Mouse (Mus musculus): ENCODE data around the gene Neurl1a. TPM values are rescaled to one million over a fixed set of nuclear protein-coding genes. Genes with fewer than 3 reads are reported as not detected.
A peak's percentile ranks its signal among the peaks of the same experiment; 100 is the strongest.

Gene Neurl1a
- polyA plus RNA-seq, 1 experiment from 2014 or later: 5.0 TPM

- no peaks in the 10 kb centered on the region for H3K4me1 ChIP-seq (ENCODE audit: control insufficient read depth, insufficient read depth, low read length)
- H3K9me3 ChIP-seq (ENCODE audit: control insufficient read depth, low read length): no peaks in the 10 kb centered on the region
- ATAC-seq (ENCODE audit: insufficient read depth, low FRiP score, low TSS enrichment): no peak
- H3K27me3 ChIP-seq (ENCODE audit: control insufficient read depth, insufficient read depth, low read length): no peaks in the 10 kb centered on the region
- no peak overlapping the region for H3K4me2 ChIP-seq (ENCODE audit: low read depth)
- H3K27ac ChIP-seq (ENCODE audit: low read depth, low read length): no peak overlapping the region
- no peaks in the 10 kb centered on the region for H3K36me3 ChIP-seq (ENCODE audit: control insufficient read depth, insufficient read depth, low read length)
- WGBS: 97% methylated on average over 5 of the region's 5 CpGs
- DNase-seq (ENCODE audit: low spot score): no peak
- no peak overlapping the region for H3K4me3 ChIP-seq (ENCODE audit: low read depth, low read length)
- no peak overlapping the region for H3K9ac ChIP-seq (ENCODE audit: low read length)
Measured at GRCm38 (mm10) chr19:47192158-47192557, 13.5 kb downstream of the Neurl1a start.

GRCm38 (mm10) chr19:47198671-47199350, 20.2 kb downstream of the Neurl1a start:
- H3K9me3 ChIP-seq (ENCODE audit: control insufficient read depth, low read length): no peaks in the 10 kb centered on the region
- no peak overlapping the region for H3K27ac ChIP-seq (ENCODE audit: low read depth, low read length)
- DNase-seq (ENCODE audit: low spot score): no peak
- H3K4me1 ChIP-seq (ENCODE audit: control insufficient read depth, insufficient read depth, low read length): no peaks in the 10 kb centered on the region
- no peak overlapping the region for H3K4me2 ChIP-seq (ENCODE audit: low read depth)
- no peak overlapping the region for H3K4me3 ChIP-seq (ENCODE audit: low read depth, low read length)
- H3K9ac ChIP-seq (ENCODE audit: low read length): no peak overlapping the region
- 83% methylated on average over 13 of the region's 13 CpGs for WGBS
- H3K27me3 ChIP-seq (ENCODE audit: control insufficient read depth, insufficient read depth, low read length): no peaks in the 10 kb centered on the region
- H3K36me3 ChIP-seq (ENCODE audit: control insufficient read depth, insufficient read depth, low read length): no peaks in the 10 kb centered on the region
- no peak for ATAC-seq (ENCODE audit: insufficient read depth, low FRiP score, low TSS enrichment)

DNA sequence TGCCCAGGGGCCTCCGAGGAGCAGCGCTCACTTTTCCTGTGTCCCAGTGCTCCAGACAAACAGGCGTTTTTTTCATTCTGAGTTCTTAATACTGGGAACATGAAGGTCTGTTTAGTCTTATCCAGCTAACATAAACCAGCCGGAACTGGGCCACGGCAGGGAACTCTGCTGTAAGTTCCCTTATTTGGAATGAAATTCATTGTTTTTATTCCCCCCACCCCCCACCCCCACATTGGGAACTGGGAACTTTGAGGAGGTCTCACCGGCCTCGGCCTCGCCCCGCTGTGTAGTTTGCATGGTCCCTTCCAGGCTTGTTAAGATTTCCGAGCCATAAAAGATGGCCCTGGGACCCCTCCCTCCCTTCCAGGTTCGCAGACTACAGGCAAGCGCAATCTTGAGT, 23.4 kb downstream of the Neurl1a start:
- DNase-seq (ENCODE audit: low spot score) (no peak), ATAC-seq (ENCODE audit: insufficient read depth, low FRiP score, low TSS enrichment) (no peak)
- Histone ChIP-seq H3K36me3 (ENCODE audit: control insufficient read depth, insufficient read depth, low read length) (no peaks in the 10 kb centered on the region), H3K4me1 (ENCODE audit: control insufficient read depth, insufficient read depth, low read length) (no peaks in the 10 kb centered on the region), H3K27ac (ENCODE audit: low read depth, low read length) (no peak overlapping the region), H3K4me2 (ENCODE audit: low read depth) (no peak overlapping the region), H3K9me3 (ENCODE audit: control insufficient read depth, low read length) (no peaks in the 10 kb centered on the region), H3K9ac (ENCODE audit: low read length) (no peak overlapping the region), H3K27me3 (ENCODE audit: control insufficient read depth, insufficient read depth, low read length) (no peaks in the 10 kb centered on the region), H3K4me3 (ENCODE audit: low read depth, low read length) (no peak overlapping the region)
- 54% methylated on average over 12 of the region's 12 CpGs for WGBS

DNA sequence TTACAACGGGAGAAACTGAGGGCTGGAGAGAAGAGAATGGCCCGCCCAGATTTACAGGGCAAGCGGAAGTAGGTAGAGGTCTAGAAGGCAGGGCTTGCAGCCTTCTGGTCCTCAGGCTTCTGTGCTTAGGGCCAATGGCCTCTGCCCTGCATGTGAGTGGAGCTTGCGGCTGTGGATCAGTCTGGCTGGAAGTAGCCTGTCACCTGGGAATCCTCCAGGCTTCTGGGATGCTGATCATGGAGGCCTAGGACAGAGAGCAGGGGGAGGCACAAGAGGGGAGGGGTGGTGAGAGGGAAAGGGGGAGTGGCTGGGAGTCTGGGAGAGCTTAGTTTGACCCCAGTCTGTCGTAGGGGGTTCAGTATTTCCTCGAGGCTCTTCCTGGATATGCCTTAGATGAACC, 23.8 kb downstream of the Neurl1a start:
- WGBS: 62% methylated on average over 6 of the region's 6 CpGs

GRCm38 (mm10) chr19:47203042-47203441, 24.4 kb downstream of the Neurl1a start:
- ATAC-seq (ENCODE audit: insufficient read depth, low FRiP score, low TSS enrichment): no peak
- H3K4me2 ChIP-seq (ENCODE audit: low read depth): no peak overlapping the region
- H3K27me3 ChIP-seq (ENCODE audit: control insufficient read depth, insufficient read depth, low read length): no peaks in the 10 kb centered on the region
- DNase-seq (ENCODE audit: low spot score): no peak
- no peaks in the 10 kb centered on the region for H3K4me1 ChIP-seq (ENCODE audit: control insufficient read depth, insufficient read depth, low read length)
- H3K4me3 ChIP-seq (ENCODE audit: low read depth, low read length): no peak overlapping the region
- H3K36me3 ChIP-seq (ENCODE audit: control insufficient read depth, insufficient read depth, low read length): no peaks in the 10 kb centered on the region
- no peak overlapping the region for H3K27ac ChIP-seq (ENCODE audit: low read depth, low read length)
- no peaks in the 10 kb centered on the region for H3K9me3 ChIP-seq (ENCODE audit: control insufficient read depth, low read length)
- no peak overlapping the region for H3K9ac ChIP-seq (ENCODE audit: low read length)
- WGBS: 93% methylated on average over 6 of the region's 6 CpGs

More for the DNA sequence above, 23.8 kb downstream of the Neurl1a start:
- Histone ChIP-seq H3K9ac (ENCODE audit: low read length) (no peak overlapping the region), H3K4me1 (ENCODE audit: control insufficient read depth, insufficient read depth, low read length) (no peaks in the 10 kb centered on the region), H3K27ac (ENCODE audit: low read depth, low read length) (no peak overlapping the region), H3K4me2 (ENCODE audit: low read depth) (no peak overlapping the region), H3K36me3 (ENCODE audit: control insufficient read depth, insufficient read depth, low read length) (no peaks in the 10 kb centered on the region), H3K27me3 (ENCODE audit: control insufficient read depth, insufficient read depth, low read length) (no peaks in the 10 kb centered on the region), H3K9me3 (ENCODE audit: control insufficient read depth, low read length) (no peaks in the 10 kb centered on the region), H3K4me3 (ENCODE audit: low read depth, low read length) (no peak overlapping the region)
- no peak for ATAC-seq (ENCODE audit: insufficient read depth, low FRiP score, low TSS enrichment)
- DNase-seq (ENCODE audit: low spot score): no peak

DNA sequence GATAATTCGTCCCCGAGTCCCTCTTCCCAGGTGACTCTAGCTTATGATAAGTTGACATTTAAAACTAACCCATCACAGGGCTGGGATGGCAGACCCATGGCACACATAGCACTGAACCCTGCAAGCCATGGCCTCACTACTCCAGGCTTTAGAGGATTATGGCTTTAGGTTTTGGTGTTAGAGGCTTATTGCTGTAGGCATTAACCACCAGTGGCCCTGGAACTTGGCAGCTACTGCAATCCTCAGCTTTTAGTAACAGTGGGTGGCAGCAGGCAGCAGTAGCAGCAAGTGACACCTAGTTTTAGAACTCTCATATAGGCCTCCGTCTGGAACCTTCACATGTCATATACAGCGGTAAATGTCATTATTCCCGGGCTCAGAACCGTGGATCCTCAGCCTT, 26.0 kb downstream of the Neurl1a start:
- H3K36me3 ChIP-seq (ENCODE audit: control insufficient read depth, insufficient read depth, low read length): no peaks in the 10 kb centered on the region
- no peak overlapping the region for H3K4me2 ChIP-seq (ENCODE audit: low read depth)
- WGBS: 86% methylated on average over 6 of the region's 6 CpGs
- H3K9me3 ChIP-seq (ENCODE audit: control insufficient read depth, low read length): no peaks in the 10 kb centered on the region
- ATAC-seq (ENCODE audit: insufficient read depth, low FRiP score, low TSS enrichment): no peak
- H3K4me1 ChIP-seq (ENCODE audit: control insufficient read depth, insufficient read depth, low read length): no peaks in the 10 kb centered on the region
- DNase-seq (ENCODE audit: low spot score): no peak
- H3K27me3 ChIP-seq (ENCODE audit: control insufficient read depth, insufficient read depth, low read length): no peaks in the 10 kb centered on the region
- no peak overlapping the region for H3K4me3 ChIP-seq (ENCODE audit: low read depth, low read length)
- no peak overlapping the region for H3K9ac ChIP-seq (ENCODE audit: low read length)
- H3K27ac ChIP-seq (ENCODE audit: low read depth, low read length): no peak overlapping the region

DNA sequence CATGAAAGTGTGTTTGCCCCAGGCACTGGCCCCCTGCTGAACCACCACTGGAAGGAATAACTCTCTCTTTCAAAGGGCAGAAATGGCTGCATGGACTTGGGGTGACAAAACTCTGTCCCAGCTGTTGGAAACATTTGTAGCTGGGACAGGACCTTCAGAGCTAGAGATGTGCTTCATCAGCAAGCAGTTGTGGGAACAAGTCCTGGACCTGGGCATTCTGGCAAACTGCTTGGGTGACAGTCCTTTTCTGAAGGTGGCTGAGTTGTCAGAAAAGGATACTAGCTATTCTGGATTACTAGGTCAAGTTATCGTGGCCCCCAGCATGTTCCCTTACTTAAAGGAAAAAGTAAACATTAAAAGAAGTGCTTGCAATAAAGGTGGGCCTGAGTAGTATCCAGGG, 27.5 kb downstream of the Neurl1a start:
- no peak for DNase-seq (ENCODE audit: low spot score)
- Histone ChIP-seq H3K4me3 (ENCODE audit: low read depth, low read length) (no peak overlapping the region), H3K36me3 (ENCODE audit: control insufficient read depth, insufficient read depth, low read length) (no peaks in the 10 kb centered on the region), H3K9ac (ENCODE audit: low read length) (no peak overlapping the region), H3K4me1 (ENCODE audit: control insufficient read depth, insufficient read depth, low read length) (no peaks in the 10 kb centered on the region), H3K27me3 (ENCODE audit: control insufficient read depth, insufficient read depth, low read length) (no peaks in the 10 kb centered on the region), H3K27ac (ENCODE audit: low read depth, low read length) (no peak overlapping the region), H3K9me3 (ENCODE audit: control insufficient read depth, low read length) (no peaks in the 10 kb centered on the region), H3K4me2 (ENCODE audit: low read depth) (no peak overlapping the region)
- WGBS: 82% methylated on average over 1 of the region's 1 CpGs
- no peak for ATAC-seq (ENCODE audit: insufficient read depth, low FRiP score, low TSS enrichment)

DNA sequence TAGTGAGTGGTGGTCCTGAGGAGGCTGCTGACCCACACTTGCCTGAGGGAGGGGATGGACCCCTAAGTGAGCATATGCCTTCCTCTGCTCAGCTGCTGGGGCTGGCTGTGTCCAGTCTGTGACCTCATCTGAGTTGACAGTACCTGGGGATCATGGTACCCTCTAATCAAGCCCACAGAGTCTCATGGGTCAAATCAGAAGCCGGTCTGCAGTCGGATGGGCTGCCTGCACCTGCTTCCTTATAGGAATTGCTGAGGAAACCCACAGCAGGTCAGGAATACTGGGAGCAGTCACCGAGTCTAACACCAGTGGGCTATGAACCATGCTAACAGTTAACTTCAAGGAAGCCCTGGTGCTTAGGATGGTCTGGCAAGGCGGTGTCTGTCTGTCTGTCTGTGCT, 31.8 kb downstream of the Neurl1a start:
- DNase-seq (ENCODE audit: low spot score) (no peak), ATAC-seq (ENCODE audit: insufficient read depth, low FRiP score, low TSS enrichment) (no peak)
- H3K9me3 ChIP-seq (ENCODE audit: control insufficient read depth, low read length): no peaks in the 10 kb centered on the region
- no peaks in the 10 kb centered on the region for H3K27me3 ChIP-seq (ENCODE audit: control insufficient read depth, insufficient read depth, low read length)
- H3K36me3 ChIP-seq (ENCODE audit: control insufficient read depth, insufficient read depth, low read length): no peaks in the 10 kb centered on the region
- no peak overlapping the region for H3K27ac ChIP-seq (ENCODE audit: low read depth, low read length)
- no peak overlapping the region for H3K9ac ChIP-seq (ENCODE audit: low read length)
- H3K4me2 ChIP-seq (ENCODE audit: low read depth): no peak overlapping the region
- no peak overlapping the region for H3K4me3 ChIP-seq (ENCODE audit: low read depth, low read length)
- 84% methylated on average over 4 of the region's 4 CpGs for WGBS
- H3K4me1 ChIP-seq (ENCODE audit: control insufficient read depth, insufficient read depth, low read length): no peaks in the 10 kb centered on the region; the same call in 1 of the 2 replicates

DNA sequence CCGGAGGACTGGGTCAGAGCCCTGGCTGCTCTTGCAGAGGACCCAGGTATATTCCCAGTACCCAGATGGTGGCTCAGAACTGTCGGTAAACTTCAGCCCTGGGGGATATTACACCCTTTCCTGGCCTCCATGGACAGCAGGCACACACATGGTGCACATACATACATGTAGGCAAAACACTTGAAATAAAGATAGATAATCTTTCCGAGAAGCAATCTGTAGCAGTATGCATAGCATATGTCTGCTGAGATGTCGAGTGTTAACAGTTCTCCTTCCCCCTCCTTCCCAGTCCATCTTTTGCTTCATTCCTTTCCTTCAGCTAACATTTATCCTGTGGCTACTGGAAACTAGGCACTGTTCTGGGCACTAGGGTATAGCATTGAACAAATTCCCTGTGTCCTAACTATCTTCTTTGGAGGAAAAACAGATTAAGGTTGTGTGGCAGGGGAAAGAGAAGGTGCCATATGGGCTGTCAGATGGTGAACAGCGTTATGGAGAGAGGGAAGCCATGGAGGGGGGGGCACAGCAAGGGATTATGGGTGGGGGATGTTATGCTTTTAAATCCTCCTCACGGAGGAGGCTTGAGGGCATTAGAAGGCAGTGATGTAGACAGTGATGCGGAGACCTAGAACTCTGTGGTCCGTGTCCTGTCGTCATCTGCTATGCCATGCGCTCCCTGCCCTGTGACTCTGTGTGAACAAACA, 33.1 kb downstream of the Neurl1a start:
- ATAC-seq (ENCODE audit: insufficient read depth, low FRiP score, low TSS enrichment) (no peak), DNase-seq (ENCODE audit: low spot score) (peak; percentile 18)
- Histone ChIP-seq H3K27me3 (ENCODE audit: control insufficient read depth, insufficient read depth, low read length) (no peaks in the 10 kb centered on the region), H3K4me3 (ENCODE audit: low read depth, low read length) (no peak overlapping the region), H3K4me2 (ENCODE audit: low read depth) (no peak overlapping the region), H3K9me3 (ENCODE audit: control insufficient read depth, low read length) (no peaks in the 10 kb centered on the region), H3K36me3 (ENCODE audit: control insufficient read depth, insufficient read depth, low read length) (no peaks in the 10 kb centered on the region), H3K27ac (ENCODE audit: low read depth, low read length) (0 out of 2 replicates have a peak overlapping the region, but pooled peaks have one; percentile 34), H3K9ac (ENCODE audit: low read length) (no peak overlapping the region), H3K4me1 (ENCODE audit: control insufficient read depth, insufficient read depth, low read length) (no peaks in the 10 kb centered on the region; the same call in 1 of the 2 replicates)
- 73% methylated on average over 10 of the region's 10 CpGs for WGBS
